Mouse (Mus musculus) megakaryocyte-erythroid progenitor cell, adult 5 weeks (primary cell): Measurements from ENCODE around the gene Olfr613. TPM values are rescaled to one million over a fixed set of nuclear protein-coding genes. Genes with fewer than 3 reads are reported as not detected.

Experiments
- polyA plus RNA-seq: library from polyadenylated mRNA; stranded (reverse); fragments of >175 nt; gene quantifications from 2 replicates; pipeline ENCODE4 v1.2.3, GENCODE M21; 2012

Olfr613 gene
- polyA plus RNA-seq, result not detected in 2 replicates

GRCm38 (mm10) chr7:103547774-103548173 lies at the start of gene Olfr613:
Gene Olfr613, plus strand, starts transcription at chr7:103548074.

GRCm38 (mm10) chr7:103512022-103512421 lies 35.9 kb upstream of the Olfr613 start, which contains the start of gene Olfr610:
Gene Olfr610, minus strand, starts transcription at chr7:103512122.

GRCm38 (mm10) chr7:103520746-103521145 lies 27.1 kb upstream of the Olfr613 start, which contains the start of gene Olfr611:
Gene Olfr611, minus strand, starts transcription at chr7:103520846.

GRCm38 (mm10) chr7:103542617-103543016 lies 5.3 kb upstream of the Olfr613 start, which contains the start of gene Olfr612:
Gene Olfr612, minus strand, starts transcription at chr7:103542717.

GRCm38 (mm10) chr7:103555779-103556178 lies 7.9 kb downstream of the Olfr613 start, which contains the start of gene Olfr615:
Gene Olfr615, plus strand, starts transcription at chr7:103556079.

GRCm38 (mm10) chr7:103569043-103569442 lies 21.2 kb downstream of the Olfr613 start, which contains the start of gene Olfr616:
Gene Olfr616, minus strand, starts transcription at chr7:103569143.

GRCm38 (mm10) chr7:103572761-103573160 lies 24.9 kb downstream of the Olfr613 start, which contains the start of gene Olfr617:
Gene Olfr617, plus strand, starts transcription at chr7:103573061.

GRCm38 (mm10) chr7:103589803-103590202 lies 41.9 kb downstream of the Olfr613 start, which contains the start of gene Olfr618:
Gene Olfr618, plus strand, starts transcription at chr7:103590103.

GRCm38 (mm10) chr7:103600275-103600674 lies 52.4 kb downstream of the Olfr613 start, which contains the start of gene Olfr619:
Gene Olfr619, plus strand, starts transcription at chr7:103600575.

Other genes starting within 250 kb of the Olfr613 start
- gene Olfr596, start 242.4 kb upstream of the Olfr613 start, polyA plus RNA-seq, result not detected in 2 replicates
- gene Olfr597, start 231.8 kb upstream of the Olfr613 start, polyA plus RNA-seq, result not detected in 2 replicates
- not detected in 2 replicates for gene Olfr598, start 224.5 kb upstream of the Olfr613 start, polyA plus RNA-seq
- gene Olfr599, start 212.2 kb upstream of the Olfr613 start, polyA plus RNA-seq, result not detected in 2 replicates
- gene Olfr600, start 198.4 kb upstream of the Olfr613 start, polyA plus RNA-seq, result not detected in 2 replicates
- gene Olfr601, start 185.4 kb upstream of the Olfr613 start, polyA plus RNA-seq, result not detected in 2 replicates
- gene Olfr603, start 161.9 kb upstream of the Olfr613 start, polyA plus RNA-seq, result not detected in 2 replicates
- gene Usp17lc, start 133.0 kb upstream of the Olfr613 start, polyA plus RNA-seq, result not detected in 2 replicates
- gene Olfr605, start 102.6 kb upstream of the Olfr613 start, polyA plus RNA-seq, result not detected in 2 replicates
- gene Olfr606, start 99.0 kb upstream of the Olfr613 start, polyA plus RNA-seq, result not detected in 2 replicates
- not detected in 2 replicates for gene Olfr607, start 83.9 kb upstream of the Olfr613 start, polyA plus RNA-seq
- not detected in 2 replicates for gene Olfr608, start 78.2 kb upstream of the Olfr613 start, polyA plus RNA-seq
- gene Olfr609, start 50.0 kb upstream of the Olfr613 start, polyA plus RNA-seq, result not detected in 2 replicates
- not detected in 2 replicates for gene Olfr610, start 36.0 kb upstream of the Olfr613 start, polyA plus RNA-seq
- gene Olfr611, start 27.2 kb upstream of the Olfr613 start, polyA plus RNA-seq, result not detected in 2 replicates
- not detected in 2 replicates for gene Olfr612, start 5.4 kb upstream of the Olfr613 start, polyA plus RNA-seq
- gene Olfr615, start 8.0 kb downstream of the Olfr613 start, polyA plus RNA-seq, result not detected in 2 replicates
- not detected in 2 replicates for gene Olfr616, start 21.1 kb downstream of the Olfr613 start, polyA plus RNA-seq
- gene Olfr617, start 25.0 kb downstream of the Olfr613 start, polyA plus RNA-seq, result not detected in 2 replicates
- not detected in 2 replicates for gene Olfr618, start 42.0 kb downstream of the Olfr613 start, polyA plus RNA-seq
- gene Olfr619, start 52.5 kb downstream of the Olfr613 start, polyA plus RNA-seq, result not detected in 2 replicates
- gene Olfr620, start 64.5 kb downstream of the Olfr613 start, polyA plus RNA-seq, result not detected in 2 replicates
- not detected in 2 replicates for gene Olfr622, start 94.6 kb downstream of the Olfr613 start, polyA plus RNA-seq
- gene Olfr623, start 115.6 kb downstream of the Olfr613 start, polyA plus RNA-seq, result not detected in 2 replicates
- gene Olfr624, start 123.1 kb downstream of the Olfr613 start, polyA plus RNA-seq, result 0.02 TPM in 1 of 2 replicates, not detected in the other
- gene Olfr625-ps1, start 134.6 kb downstream of the Olfr613 start, polyA plus RNA-seq, result 0.19 TPM in 1 of 2 replicates, not detected in the other
- gene Olfr243, start 166.6 kb downstream of the Olfr613 start, polyA plus RNA-seq, result not detected in 2 replicates
- not detected in 2 replicates for gene Olfr628, start 182.3 kb downstream of the Olfr613 start, polyA plus RNA-seq
- not detected in 2 replicates for gene Olfr629, start 196.9 kb downstream of the Olfr613 start, polyA plus RNA-seq
- gene Olfr630, start 209.3 kb downstream of the Olfr613 start, polyA plus RNA-seq, result not detected in 2 replicates
- gene Olfr69, start 223.5 kb downstream of the Olfr613 start, polyA plus RNA-seq, result not detected in 2 replicates
- not detected in 2 replicates for gene Olfr68, start 231.6 kb downstream of the Olfr613 start, polyA plus RNA-seq
- gene Olfr67, start 243.7 kb downstream of the Olfr613 start, polyA plus RNA-seq, result not detected in 2 replicates